Mouse (Mus musculus) layer of hippocampus, adult 9-10 months (tissue): ENCODE results near the gene Npm3.
A peak's percentile ranks its signal among the peaks of the same experiment; 100 is the strongest.

Source experiments
- DNase-seq: peaks from one replicate; pipeline ENCODE4 v3.0.0; 2022; ENCODE audit warnings: low spot score

The Npm3 gene

DNA sequence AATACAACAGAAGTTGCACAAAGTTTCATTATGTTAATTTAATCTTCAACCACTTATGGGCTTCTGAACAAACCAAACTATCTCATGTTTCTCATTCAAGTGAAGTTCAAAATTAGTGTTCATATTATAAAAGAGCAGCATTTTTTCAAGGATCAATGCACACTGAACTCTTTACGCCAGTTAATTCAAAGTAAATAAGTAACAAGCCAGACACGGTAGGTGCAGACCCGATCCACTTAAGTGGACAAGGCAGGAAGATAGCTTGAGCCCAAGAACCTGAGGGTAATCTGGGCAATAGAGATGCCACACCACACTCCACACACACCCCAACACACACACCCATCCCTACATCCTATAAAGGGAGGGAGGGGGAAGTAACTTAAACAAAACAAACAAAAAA, 4.2 kb upstream of the Npm3 start:
- DNase-seq = no peak

DNA sequence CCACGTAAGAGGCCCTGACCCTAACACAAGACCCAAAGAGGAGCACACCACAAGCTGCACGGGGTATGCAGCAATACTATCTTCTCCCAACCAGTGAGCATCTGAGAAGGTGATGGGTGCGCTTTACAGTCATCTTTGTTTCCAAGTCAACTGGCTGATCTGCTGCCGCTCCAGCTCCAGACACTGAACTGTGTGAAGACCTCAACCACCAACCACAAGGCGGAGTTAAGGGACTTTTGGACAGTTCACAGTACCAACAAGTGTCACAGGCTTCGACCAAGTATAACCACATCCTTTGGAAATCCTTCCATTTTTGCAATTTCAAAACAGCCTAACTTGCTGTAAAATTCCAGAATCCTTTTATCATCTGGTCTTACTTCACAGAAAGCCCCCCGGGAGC, 2.5 kb upstream of the Npm3 start:
- no peak for DNase-seq

DNA sequence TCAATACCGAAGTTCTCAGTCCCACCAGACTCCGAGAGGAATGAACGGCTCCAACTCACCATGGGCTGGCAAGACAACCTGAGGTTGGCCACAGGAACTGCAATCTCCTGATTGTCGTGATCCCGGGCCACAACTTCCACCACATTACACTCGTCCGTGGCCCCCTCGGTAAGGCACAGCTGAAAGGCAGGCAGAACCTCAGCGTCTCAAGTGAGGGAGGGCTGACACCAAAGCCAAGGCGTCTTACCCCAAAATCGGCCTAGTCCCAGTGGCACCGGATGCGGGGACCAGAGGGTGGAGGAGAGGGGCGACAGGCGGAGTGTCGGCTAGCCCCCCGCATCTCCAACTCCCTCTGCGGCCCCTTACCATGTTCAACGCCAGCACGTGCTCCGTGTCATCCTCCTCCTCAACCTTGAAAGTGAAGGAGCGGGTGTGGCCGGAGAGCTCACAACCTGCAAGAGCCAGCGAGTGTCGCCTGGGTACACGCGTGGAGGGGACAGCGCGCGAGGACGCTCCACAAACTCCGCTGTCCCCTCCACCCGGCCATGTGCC, 624 bp downstream of the Npm3 start:
- DNase-seq = no peak

DNA sequence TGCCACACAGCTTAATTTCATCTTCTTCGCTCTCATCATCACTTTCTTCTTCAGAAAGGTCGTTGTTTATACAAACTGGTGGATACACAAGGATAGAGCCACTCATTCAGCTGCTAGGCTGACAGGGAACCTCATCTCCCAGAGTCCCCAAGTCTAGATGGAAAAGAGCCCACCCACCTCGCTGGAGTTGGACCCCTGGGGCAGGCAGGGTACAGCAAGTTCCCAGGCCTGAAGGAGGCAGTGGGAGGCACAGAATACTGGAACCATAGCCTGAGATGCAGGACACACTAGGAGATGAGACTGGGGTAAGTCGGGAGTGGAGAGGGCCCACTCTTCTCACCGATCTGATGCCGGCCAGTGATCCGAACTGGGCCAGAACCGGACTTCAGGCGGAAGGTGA, 1.2 kb downstream of the Npm3 start:
- no peak for DNase-seq

DNA sequence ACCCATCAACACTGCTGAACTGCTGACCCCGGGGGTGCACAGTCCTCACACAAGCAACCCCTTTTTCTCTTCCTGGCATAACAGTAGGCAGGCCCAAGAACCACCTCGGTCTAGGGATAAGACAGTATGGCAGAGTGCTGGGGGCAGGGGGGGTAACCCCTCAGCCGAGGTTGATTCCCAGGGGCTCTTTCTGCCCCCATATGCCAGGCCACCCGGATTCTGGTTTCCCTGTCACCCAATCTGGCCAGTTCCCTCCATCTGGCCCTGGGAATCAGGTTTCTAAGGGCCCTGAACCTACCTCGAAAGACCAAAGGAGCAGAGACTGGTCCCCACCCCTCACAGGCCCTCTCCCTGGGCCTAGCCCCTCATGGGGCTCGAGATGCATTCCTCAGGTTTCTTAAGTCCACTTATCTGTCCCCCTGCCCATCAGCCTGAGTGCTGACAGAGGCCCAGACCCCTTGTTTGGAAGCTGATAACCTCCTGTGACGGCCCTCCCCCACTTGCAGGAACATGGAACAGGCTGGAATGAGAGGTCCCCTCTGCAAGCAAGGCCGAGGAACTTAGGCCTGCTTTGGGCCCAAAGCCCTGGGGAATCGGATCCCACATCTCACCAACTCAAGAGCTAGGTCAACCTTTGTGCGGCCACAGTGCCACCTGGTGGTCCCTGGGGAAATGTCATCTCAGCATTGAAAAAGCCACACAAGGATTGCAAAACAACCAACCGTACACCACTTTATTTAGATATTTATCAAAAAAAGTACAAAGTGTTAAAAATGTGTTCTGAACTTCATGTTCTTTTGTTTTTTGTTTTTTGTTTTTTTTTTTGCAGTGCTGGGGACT, 2.1 kb downstream of the Npm3 start:
- DNase-seq = peak; percentile 91

DNA sequence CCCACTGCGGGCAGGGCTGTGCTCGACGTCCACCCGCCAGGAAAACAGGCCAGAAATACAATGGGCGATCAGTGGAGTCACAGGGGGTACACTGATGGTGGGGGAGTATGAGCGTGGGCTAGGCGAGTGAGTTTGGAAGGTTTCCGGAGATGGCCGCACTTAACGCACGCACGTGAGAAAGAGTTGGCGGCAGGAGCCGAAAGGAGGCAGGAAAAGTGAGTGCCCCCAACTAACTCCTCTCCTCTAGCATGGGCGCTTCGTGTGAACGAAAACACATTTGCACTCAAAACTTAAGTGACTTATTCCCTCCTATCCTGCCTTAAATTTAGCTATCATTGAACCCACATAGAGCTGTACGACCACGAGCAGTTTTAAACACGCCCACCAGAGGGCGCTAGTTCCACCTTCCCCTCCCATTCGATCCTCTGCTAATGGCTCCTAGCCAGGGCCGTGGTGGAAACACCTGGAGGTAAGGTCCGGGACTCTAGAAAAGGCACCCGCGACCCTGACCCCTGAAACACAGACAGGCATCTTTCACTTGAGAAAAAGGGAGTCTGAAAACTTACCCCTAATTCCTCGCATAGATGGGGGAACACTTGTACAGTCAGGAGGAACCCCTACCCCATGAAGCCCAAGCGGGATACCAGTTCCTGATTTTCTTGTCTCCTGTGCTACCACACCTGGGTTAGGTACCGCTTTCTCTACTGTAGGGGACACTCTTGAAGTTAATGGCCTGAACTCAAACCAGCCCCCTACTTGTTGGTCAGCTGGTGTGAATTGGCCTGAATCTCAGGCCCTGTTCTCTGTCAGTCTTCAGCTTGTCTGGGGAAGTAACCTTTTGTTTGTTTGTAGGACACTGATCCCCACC, 3.0 kb downstream of the Npm3 start:
- peak; percentile 63 for DNase-seq

DNA sequence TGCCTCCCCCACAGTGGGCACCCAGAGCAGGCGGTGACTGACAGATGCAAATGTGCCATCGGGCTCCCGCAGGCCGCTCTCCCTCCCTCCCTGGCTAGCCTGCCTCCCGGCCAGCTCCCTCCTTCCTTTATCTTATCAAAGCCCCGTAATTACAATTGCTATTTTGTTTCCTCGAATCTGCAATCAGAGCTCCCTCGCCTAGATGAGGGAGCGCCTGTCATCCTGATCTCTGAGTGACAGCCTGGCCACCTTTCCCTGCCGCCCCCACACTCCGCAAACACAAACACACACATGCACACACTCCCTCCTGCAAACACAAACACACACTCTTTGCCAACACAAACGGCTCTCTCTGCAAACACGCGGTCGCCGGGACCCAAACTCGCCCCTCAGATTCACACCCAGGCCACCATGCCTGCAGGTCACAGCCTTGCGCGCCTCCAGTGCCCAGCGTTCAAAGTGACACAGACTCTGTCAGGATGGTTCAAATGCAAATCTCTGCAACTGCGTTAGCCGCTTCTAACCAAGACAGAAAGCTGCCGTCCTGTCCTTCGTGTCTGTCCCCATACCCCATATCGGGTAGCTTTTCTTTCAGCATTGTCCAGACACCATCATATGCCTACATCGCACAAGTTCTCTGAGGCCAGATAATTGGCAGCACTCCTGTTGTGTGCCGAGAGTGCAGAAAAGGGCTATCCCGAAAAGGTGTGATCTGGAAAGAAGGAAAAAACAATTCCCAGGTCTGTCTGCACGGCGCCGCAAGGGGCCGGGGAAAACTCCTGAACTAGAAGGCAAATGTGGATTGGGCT, 3.8 kb downstream of the Npm3 start:
- no peak for DNase-seq

DNA sequence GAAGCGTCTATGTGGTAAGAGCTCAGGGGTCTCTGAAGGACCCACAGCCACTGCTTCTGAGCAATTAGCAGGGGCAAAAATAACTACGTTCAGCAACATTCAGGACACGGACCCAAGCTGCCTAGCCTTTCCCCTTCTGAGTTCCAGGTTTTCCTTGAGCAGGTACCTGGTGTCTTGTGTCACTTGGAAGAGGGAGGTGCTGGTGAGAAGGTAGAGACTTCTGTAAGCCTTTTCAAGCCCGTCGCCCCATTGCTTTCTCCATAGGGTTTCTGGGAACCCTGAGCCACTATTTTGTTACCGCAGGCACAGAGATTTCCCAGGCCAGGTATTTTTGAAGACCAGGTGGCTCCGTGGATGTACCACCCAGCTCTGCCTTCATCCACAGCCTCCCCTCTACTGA, 5.8 kb downstream of the Npm3 start:
- DNase-seq = no peak

DNA sequence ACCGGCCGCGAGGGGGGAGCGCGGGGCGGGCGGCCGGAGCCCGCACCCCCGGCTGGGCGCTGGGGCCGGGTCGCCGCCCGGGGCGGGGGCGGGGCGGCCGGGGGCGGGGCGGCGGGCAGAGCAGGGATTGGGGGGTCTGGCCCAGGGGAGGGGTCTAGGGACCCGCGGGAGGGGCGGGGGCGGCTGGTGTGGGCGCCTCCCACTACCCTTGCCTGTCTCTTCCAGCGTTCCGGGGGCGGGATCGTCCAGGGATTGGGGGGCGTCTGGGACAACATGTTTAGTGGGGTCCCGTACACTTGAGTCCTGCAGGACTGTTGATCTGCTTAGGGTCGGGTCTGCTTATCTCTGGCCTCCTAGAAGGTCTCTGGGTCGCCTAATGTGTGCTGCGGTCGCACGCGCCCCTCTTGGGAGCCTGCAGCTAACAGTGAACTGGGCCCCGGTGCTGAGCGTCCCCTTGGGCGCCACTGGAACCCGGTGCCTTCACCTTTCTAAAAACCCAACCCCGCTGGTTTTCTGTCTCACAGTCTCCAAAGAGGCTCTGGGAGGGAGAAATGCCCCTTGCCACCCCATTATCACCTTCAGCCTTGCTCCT, 6.3 kb downstream of the Npm3 start:
- no peak for DNase-seq

DNA sequence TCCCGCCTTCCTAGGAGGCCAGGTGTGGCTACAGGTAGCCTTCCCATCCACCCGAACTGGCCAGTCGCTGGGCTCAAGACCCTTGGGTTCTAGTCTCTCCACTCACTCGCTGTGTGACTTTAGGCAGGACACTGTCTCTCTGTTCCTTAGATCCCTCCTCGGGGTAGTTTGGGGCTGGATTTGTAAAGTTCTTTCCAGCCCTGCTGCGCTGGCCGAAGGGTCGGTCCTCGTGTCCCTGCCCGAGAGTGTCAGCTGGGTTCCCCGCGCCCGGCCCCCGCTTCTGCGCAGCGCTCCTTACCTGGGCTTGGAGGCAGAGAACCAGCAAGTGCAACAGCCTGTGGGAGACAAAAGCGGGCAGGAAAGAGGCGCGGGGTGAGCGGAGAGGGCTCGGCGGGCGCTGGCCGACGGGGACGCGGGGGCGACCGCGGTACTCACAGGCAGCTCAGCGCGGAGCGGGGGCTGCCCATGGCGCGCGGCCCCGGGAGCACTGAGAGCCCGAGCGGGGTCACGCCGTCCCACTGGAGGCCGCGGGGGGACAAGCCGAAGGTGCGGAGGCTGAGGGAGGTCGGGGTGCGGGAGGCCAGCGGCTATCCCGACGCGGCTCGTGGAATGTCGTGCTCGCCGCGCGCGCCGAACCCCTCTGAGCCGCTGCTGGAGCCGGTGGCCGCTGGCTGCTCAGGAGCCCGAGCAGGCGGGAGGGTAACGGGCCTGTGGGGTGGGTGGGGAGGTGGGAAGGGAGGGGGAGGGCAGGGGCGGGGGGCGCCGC, 7.0 kb downstream of the Npm3 start, which contains the start of gene Fgf8:
Gene Fgf8, minus strand, starts transcription at position 698 of the 766 bp plus-strand sequence.
- DNase-seq = no peak

DNA sequence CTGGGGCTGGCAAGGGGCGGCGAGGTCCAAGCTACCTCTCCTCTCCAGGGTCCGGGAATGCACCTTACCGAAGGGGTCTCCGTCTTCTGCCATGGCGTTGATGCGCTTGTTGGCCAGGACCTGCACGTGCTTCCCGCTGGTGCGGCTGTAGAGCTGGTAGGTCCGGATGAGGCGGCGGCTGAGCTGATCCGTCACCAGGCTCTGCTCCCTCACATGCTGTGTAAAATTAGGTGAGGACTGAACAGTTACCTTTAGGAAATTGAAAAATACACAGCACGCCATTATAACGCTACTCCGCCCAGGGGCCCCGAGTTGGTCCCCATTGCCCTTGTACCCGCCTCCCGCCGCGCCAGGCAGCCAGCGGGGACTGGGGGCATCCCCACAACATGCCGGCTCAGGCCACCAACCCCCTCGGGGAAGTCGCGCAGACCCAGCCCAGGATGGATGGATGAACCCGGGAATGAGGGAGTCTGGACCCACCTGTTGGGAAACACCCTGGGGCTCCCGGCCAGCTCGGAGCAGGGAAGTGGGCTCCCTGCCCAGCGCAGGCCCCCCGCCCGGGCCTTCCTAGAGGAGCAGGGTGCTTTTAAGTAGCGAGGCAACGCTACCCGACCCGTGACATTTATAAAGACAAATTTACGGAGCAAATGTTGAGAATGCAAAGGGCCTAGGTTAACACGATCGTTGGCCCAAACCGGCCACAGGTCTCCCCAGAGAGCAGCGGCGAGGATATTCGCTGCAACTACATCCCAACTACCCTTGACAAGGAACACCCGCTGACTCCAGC, 7.8 kb downstream of the Npm3 start:
- no peak for DNase-seq

DNA sequence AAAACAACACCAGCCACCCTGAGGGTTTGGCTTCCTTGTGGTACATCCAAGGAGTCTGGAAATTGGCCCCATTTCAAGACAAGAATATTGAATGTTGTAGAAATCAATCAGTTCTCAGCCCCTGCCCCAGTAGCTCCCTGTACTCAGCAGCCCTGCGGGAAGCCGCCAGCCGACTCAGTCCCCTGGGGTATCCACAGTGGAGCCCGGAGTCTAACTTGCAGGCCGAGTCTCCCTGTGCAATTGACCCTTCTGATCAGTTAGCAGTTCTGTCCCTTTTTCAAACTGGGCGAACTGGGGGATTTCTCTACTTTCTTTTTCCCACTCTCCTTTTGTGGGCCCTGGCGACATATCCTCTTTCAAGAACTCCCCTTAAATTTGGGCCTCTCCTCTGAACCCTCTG, 8.6 kb downstream of the Npm3 start:
- DNase-seq = no peak

DNA sequence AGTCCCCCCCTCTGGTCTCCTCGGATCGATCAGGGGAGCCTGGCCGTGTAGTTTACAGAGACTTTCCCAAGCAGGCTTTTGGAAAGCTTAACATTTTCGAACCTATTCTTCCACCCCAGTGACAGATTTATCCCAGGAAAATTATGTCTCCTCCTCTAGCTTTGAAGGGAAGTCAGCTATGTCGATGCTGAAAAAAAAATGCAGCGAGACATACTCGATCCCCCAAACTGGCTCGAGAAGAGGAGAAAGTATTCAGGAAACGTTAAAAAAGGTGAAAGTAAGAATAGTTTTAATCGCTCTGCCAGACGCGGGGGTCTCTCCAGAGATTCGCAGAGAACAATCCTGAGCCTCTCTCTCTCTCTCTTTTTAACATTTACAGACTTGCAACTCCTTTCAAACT, 9.2 kb downstream of the Npm3 start:
- DNase-seq = no peak

DNA sequence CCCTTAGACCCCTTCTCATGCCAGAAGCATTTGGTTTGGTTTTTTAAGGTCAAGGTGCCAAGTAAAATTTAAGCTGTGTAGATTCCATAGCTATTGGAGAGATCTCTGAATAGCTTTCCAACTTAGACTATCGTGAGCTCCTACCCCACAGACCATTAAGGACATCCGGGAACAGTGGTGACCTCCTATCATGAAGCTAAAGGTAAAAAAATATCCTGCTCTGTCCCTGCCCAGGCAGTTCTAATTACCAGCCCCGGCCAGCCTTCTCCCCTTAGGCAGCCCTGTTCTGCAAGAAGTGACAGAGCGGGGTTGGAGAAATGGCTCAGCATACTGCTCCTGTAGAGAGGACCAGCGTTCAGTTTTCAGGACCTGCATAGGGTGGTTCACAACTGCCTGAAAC, 10.9 kb downstream of the Npm3 start:
- no peak for DNase-seq

DNA sequence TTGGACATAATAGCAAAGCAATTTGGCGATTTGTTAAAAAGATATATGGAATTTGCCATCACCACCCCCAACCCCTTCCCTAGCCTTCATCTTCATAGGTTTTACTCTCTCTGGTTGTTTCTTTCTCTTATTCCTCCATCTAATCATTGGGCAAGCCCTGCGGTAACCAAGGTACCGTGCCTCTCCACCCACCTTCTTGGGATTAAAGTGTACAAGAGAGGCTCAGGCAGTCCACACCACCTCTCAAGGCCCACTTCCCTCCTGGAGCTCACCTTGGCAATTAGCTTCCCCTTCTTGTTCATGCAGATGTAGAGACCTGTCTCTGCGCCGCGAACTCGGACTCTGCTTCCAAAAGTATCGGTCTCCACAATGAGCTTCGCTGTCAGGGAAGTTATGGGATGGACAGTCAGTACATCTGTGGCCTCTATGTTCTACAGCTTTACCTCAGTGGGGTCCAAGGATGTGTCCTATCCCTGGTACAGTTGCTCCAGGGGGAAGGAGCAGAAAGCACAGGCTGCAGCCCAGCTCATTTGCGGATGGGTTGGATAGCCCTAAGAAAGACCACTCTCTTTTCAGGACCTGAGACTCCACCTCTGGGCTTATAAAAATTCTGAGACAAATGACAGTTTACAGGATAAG, 11.4 kb downstream of the Npm3 start:
- no peak for DNase-seq

DNA sequence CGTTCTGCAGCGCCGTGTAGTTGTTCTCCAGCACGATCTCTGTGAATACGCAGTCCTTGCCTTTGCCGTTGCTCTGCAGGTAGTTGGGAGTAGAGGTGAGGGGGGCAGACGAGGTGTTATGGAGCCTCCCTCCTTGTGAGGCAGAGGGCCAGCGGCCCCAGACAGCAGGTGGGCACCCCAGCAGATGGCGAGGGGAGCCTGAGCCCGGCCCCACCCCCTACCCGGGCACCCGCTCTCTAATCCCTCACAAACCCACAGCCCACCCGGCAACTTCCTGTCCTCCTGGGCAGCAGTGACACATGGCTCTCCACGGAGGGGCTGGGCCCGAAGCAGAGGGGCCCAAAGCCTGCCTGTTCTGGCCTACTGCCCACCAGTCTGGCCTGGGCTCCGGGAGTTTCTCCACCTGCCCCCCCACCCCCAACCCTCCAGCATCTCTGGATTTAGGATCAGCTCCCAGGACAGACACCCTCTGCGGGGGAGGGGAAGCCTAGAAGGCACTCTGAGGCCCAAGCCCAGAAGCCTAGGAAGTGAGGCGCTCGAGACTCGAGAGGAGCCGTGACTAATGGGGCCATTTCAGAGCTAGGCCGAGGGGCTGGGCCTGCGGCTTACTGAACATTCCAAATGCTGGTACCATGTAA, 12.1 kb downstream of the Npm3 start:
- DNase-seq = no peak

DNA sequence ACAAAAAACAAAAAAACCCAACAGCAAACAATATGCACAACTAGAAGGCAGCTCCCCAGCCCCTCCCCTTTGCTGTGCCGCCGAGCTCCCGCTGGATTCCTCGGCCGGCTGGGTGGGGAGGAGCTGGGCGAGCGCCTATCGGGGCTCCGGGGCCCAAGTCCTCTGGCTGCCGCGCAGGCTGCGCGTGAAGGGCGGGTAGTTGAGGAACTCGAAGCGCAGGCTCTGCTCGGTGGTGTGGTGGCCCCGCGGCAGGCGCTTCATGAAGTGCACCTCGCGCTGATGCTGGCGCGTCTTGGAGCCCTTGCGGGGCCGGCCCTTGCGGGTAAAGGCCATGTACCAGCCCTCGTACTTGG, 12.6 kb downstream of the Npm3 start:
- DNase-seq = no peak

DNA sequence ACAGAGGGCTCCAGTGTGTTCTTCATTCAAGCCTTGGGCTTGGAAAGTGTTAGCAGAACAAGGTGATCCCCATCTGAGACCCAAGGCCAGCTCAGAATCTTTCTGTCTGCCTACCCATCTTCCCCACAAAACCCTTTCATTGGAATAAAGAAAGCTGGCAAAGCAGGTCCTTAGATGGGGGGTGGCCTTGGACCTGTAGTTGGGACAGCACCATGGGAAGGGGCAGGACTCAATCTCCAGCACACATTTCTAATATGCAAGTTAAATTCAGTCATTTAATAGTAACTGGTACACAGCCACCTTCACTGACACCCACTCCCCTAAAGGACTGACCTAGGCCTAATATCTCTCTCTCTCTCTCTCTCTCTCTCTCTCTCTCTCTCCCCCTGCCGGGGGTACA, 13.2 kb downstream of the Npm3 start:
- no peak for DNase-seq

DNA sequence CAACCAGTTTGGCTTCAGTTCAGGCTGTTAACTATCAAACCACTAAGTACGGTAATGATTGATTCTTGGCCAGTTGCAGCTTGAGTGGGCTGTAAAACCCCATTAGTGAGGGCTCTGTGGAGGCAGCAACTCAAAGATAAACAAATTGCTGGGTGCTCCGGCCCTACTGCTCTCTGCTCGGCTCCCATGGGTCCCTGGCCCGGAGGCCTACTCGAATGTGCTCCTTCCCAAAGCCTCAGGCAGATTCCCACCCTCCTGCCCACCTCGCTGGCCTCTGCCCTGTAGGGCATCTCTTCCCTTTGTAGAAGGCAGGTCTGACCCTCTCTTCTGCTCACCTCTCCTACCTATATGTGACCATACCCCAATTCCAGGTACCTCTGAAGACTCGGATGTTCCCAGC, 14.6 kb downstream of the Npm3 start:
- DNase-seq = no peak
